Mouse (Mus musculus) C2C12 (cell line): ENCODE measurements around the gene Slc23a3.

ENCODE experiments used
- CTCF ChIP-seq: IDR thresholded peaks from one replicate; pipeline ENCODE4 v1.5.1; 2011; ENCODE audit not compliant: control insufficient read depth, insufficient read depth, insufficient read length
- USF1 ChIP-seq: IDR thresholded peaks from one replicate; pipeline ENCODE4 v1.6.1; 2011; ENCODE audit warnings: low read depth, mild to moderate bottlenecking, control low read depth, moderate library complexity

GRCm38 (mm10) chr1:75181377-75181870, 47.7 kb upstream of the Slc23a3 start:
- TF ChIP-seq CTCF (no peak), USF1 (no peak)
